Mouse (Mus musculus) erythroblast, embryonic 14.5 days (primary cell): ENCODE results near the gene Cldn24.

Experiments
- GATA1 ChIP-seq: IDR thresholded peaks from 2 replicates; pipeline ENCODE4 v1.6.1; 2012; ENCODE audit warnings: low read length, inconsistent platforms, mixed read lengths
- TAL1 ChIP-seq: IDR thresholded peaks from 3 replicates; pipeline ENCODE4 v1.6.1; 2012; ENCODE audit warnings: low read length, inconsistent platforms, mixed read lengths

GRCm38 (mm10) chr8:47847931-47848330 lies 26.0 kb downstream of the Cldn24 start:
- no peak for TF ChIP-seq GATA1
- no peak for TF ChIP-seq TAL1
